Mouse (Mus musculus) ES-Bruce4 (cell line): ENCODE results near the gene Rab12. TPM values are rescaled to one million over a fixed set of nuclear protein-coding genes. Genes with fewer than 3 reads are reported as not detected.

Source experiments
- H3K27ac ChIP-seq: 2 replicates; pipeline ENCODE4 v1.5.1; 2012; ENCODE audit warnings: low read length, inconsistent platforms; ENCODE audit not compliant: insufficient read depth
- H3K27me3 ChIP-seq: 2 replicates; pipeline ENCODE4 v1.6.1; 2012; ENCODE audit warnings: mild to moderate bottlenecking, low read length, inconsistent platforms; ENCODE audit not compliant: control insufficient read depth, poor library complexity, insufficient read depth, severe bottlenecking
- H3K36me3 ChIP-seq: 2 replicates; pipeline ENCODE4 v1.6.1; 2012; ENCODE audit warnings: inconsistent platforms, mild to moderate bottlenecking, low read length, moderate library complexity; ENCODE audit not compliant: control insufficient read depth, poor library complexity, insufficient read depth, severe bottlenecking
- H3K4me1 ChIP-seq: one replicate; pipeline ENCODE4 v1.8.1; 2011; ENCODE audit warnings: low read length; ENCODE audit not compliant: control insufficient read depth, insufficient read depth
- H3K4me3 ChIP-seq: 2 replicates; pipeline ENCODE4 v1.5.1; 2011; ENCODE audit warnings: low read depth, mild to moderate bottlenecking, low read length
- H3K9ac ChIP-seq: 2 replicates; pipeline ENCODE4 v1.6.1; 2012; ENCODE audit warnings: low read depth, mild to moderate bottlenecking, inconsistent platforms; ENCODE audit not compliant: poor library complexity, severe bottlenecking
- H3K9me3 ChIP-seq: replicated peaks from 2 replicates; pipeline ENCODE4 v1.6.1; 2012; ENCODE audit warnings: mild to moderate bottlenecking, low read length, inconsistent platforms; ENCODE audit not compliant: control insufficient read depth, poor library complexity, insufficient read depth, severe bottlenecking
- CTCF ChIP-seq: IDR thresholded peaks from one replicate; pipeline ENCODE4 v1.8.1; 2011; ENCODE audit warnings: low read depth, low read length
- EP300 ChIP-seq: IDR thresholded peaks from 2 replicates; pipeline ENCODE4 v1.6.1; 2011; ENCODE audit warnings: low read depth, low read length; ENCODE audit not compliant: insufficient read depth
- POLR2A ChIP-seq: IDR thresholded peaks from one replicate; pipeline ENCODE4 v1.8.1; 2011; ENCODE audit warnings: low read length; ENCODE audit not compliant: insufficient read depth
- polyA plus RNA-seq: library from polyadenylated mRNA; stranded (reverse); fragments of >200 nt; gene quantifications from 2 replicates; pipeline ENCODE4 v1.2.4, GENCODE M21; 2011; ENCODE audit warnings: low read depth; ENCODE audit not compliant: missing spikeins, insufficient read depth, insufficient read length

Gene Rab12
- polyA plus RNA-seq, 1 experiment: 100 TPM

- Histone ChIP-seq H3K9me3 (no peaks in the 10 kb centered on the region), H3K9ac (no peak overlapping the region)
Measured at GRCm38 (mm10) chr17:66516953-66517352, 2.6 kb downstream of the Rab12 start.

GRCm38 (mm10) chr17:66514288-66514995 is 5.1 kb downstream of the Rab12 start:
- Histone ChIP-seq H3K9me3 (no peaks in the 10 kb centered on the region), H3K27ac (peak overlapping the region; percentile 63), H3K4me1 (peaks cover 3% of the 10 kb centered on the region), H3K4me3 (no peak overlapping the region), H3K27me3 (no peaks in the 10 kb centered on the region), H3K36me3 (0 out of 2 replicates have a peak, but pooled peaks cover 2% of the 10 kb centered on the region), H3K9ac (no peak overlapping the region)
- TF ChIP-seq EP300 (0 out of 2 replicates have a peak, but pooled peaks have one; percentile 13), CTCF (no peak)

More at GRCm38 (mm10) chr17:66516953-66517352, 2.6 kb downstream of the Rab12 start:
- Histone ChIP-seq H3K27ac (no peak overlapping the region), H3K27me3 (no peaks in the 10 kb centered on the region), H3K36me3 (0 out of 2 replicates have a peak, but pooled peaks cover 2% of the 10 kb centered on the region), H3K4me3 (no peak overlapping the region), H3K4me1 (peaks cover 2% of the 10 kb centered on the region)
- TF ChIP-seq CTCF (no peak), EP300 (no peak), POLR2A (no peak)

GRCm38 (mm10) chr17:66512202-66512956 is 7.2 kb downstream of the Rab12 start:
- TF ChIP-seq EP300 (no peak), POLR2A (no peak), CTCF (no peak)
- Histone ChIP-seq H3K27ac (no peak overlapping the region), H3K9ac (no peak overlapping the region), H3K27me3 (no peaks in the 10 kb centered on the region), H3K4me1 (peaks cover 2% of the 10 kb centered on the region), H3K36me3 (no peaks in the 10 kb centered on the region), H3K9me3 (no peaks in the 10 kb centered on the region), H3K4me3 (peak overlapping the region; percentile 41; the same call in 1 of the 2 replicates)

- Histone ChIP-seq H3K27me3 (no peaks in the 10 kb centered on the region), H3K9ac (no peak overlapping the region), H3K4me1 (peaks cover 2% of the 10 kb centered on the region), H3K36me3 (no peaks in the 10 kb centered on the region; the same call in 1 of the 2 replicates), H3K4me3 (no peak overlapping the region), H3K27ac (peak overlapping the region; percentile 57), H3K9me3 (no peaks in the 10 kb centered on the region)
- TF ChIP-seq POLR2A (no peak), EP300 (no peak), CTCF (no peak)
Measured at GRCm38 (mm10) chr17:66510221-66510683, 9.3 kb downstream of the Rab12 start.

- TF ChIP-seq EP300 (no peak), CTCF (no peak), POLR2A (no peak)
- Histone ChIP-seq H3K9ac (no peak overlapping the region), H3K4me3 (no peak overlapping the region), H3K9me3 (no peaks in the 10 kb centered on the region), H3K27ac (no peak overlapping the region), H3K27me3 (no peaks in the 10 kb centered on the region), H3K4me1 (peaks cover 2% of the 10 kb centered on the region), H3K36me3 (no peaks in the 10 kb centered on the region; the same call in none of the 2 replicates)
Measured at GRCm38 (mm10) chr17:66507049-66507954, 12.2 kb downstream of the Rab12 start.
